Mouse (Mus musculus) heart, embryonic 16.5 days (tissue): Measurements from ENCODE around the gene Gm9817. TPM values are rescaled to one million over a fixed set of nuclear protein-coding genes. Genes with fewer than 3 reads are reported as not detected.
A peak's percentile ranks its signal among the peaks of the same experiment; 100 is the strongest.

Experiments
- ATAC-seq: fragments of 200-750 bp; cut with Nextera tagmentation; replicated peaks from 2 replicates; pipeline ENCODE4 v1.8.0; 2017; ENCODE audit warnings: moderate number of reproducible peaks; ENCODE audit not compliant: insufficient read depth, low FRiP score; ENCODE audit errors: extremely low read depth
- H3K27ac ChIP-seq: fragments of 300-500 bp; sonication (generic); 2 replicates; pipeline ENCODE4 v1.5.1; 2014; ENCODE audit warnings: mild to moderate bottlenecking, low read length, control low read depth, moderate library complexity
- H3K27me3 ChIP-seq: fragments of 300-500 bp; sonication (generic); 2 replicates; pipeline ENCODE4 v1.6.1; 2014; ENCODE audit warnings: low read length, mixed read lengths; ENCODE audit not compliant: control insufficient read depth, insufficient read depth
- H3K36me3 ChIP-seq: fragments of 300-500 bp; sonication (generic); 2 replicates; pipeline ENCODE4 v1.6.1; 2014; ENCODE audit not compliant: control insufficient read depth, insufficient read depth
- H3K4me1 ChIP-seq: fragments of 300-500 bp; sonication (generic); 2 replicates; pipeline ENCODE4 v1.6.1; 2014; ENCODE audit warnings: low read length, mixed read lengths; ENCODE audit not compliant: control insufficient read depth, insufficient read depth
- H3K4me2 ChIP-seq: fragments of 300-500 bp; sonication (generic); 2 replicates; pipeline ENCODE4 v1.6.1; 2014; ENCODE audit warnings: low read depth, mild to moderate bottlenecking, control low read depth, low read length
- H3K4me3 ChIP-seq: fragments of 300-500 bp; sonication (generic); 2 replicates; pipeline ENCODE4 v1.5.1; 2014; ENCODE audit warnings: mild to moderate bottlenecking, control low read depth, low read length
- H3K9ac ChIP-seq: fragments of 300-500 bp; sonication (generic); 2 replicates; pipeline ENCODE4 v1.6.1; 2014; ENCODE audit warnings: low read length, control low read depth
- H3K9me3 ChIP-seq: fragments of 300-500 bp; sonication (generic); replicated peaks from 2 replicates; pipeline ENCODE4 v1.6.1; 2016; ENCODE audit warnings: low read length; ENCODE audit not compliant: control insufficient read depth
- WGBS: fragments of 180-500 bp; shearing (Covaris S2); extraction: QIAGEN DNeasy Blood & Tissue Kit; methylation state at CpG from one replicate; pipeline ENCODE4 v1.1.7; 2014; 5-methylcytosine and 5-hydroxymethylcytosine counted together
- polyA plus RNA-seq: library from polyadenylated mRNA; unstranded; fragments of >200 nt; fragmentation: Nextera tagmentation; extraction: Ambion mirVana; gene quantifications from 2 replicates; pipeline ENCODE4 v1.2.1, GENCODE M21; 2015

Gm9817 gene
- polyA plus RNA-seq, 1 experiment from 2014 or later = 0.08 TPM

GRCm38 (mm10) chr13:45040195-45040594, 38.3 kb upstream of the Gm9817 start:
- Histone ChIP-seq H3K4me3 (no peak overlapping the region), H3K27me3 (no peaks in the 10 kb centered on the region), H3K4me2 (no peak overlapping the region), H3K36me3 (no peaks in the 10 kb centered on the region), H3K4me1 (no peaks in the 10 kb centered on the region), H3K9me3 (no peaks in the 10 kb centered on the region), H3K27ac (no peak overlapping the region), H3K9ac (no peak overlapping the region)
- WGBS = 58% methylated on average over 4 of the region's 4 CpGs
- ATAC-seq = no peak

GRCm38 (mm10) chr13:45040741-45041140, 37.8 kb upstream of the Gm9817 start:
- no peaks in the 10 kb centered on the region for H3K27me3 ChIP-seq
- no peaks in the 10 kb centered on the region for H3K4me1 ChIP-seq
- no peak overlapping the region for H3K4me3 ChIP-seq
- H3K4me2 ChIP-seq = no peak overlapping the region
- no peak overlapping the region for H3K9ac ChIP-seq
- H3K27ac ChIP-seq = no peak overlapping the region
- ATAC-seq = no peak
- H3K9me3 ChIP-seq = no peaks in the 10 kb centered on the region
- H3K36me3 ChIP-seq = no peaks in the 10 kb centered on the region
- WGBS = 76% methylated on average over 7 of the region's 7 CpGs

GRCm38 (mm10) chr13:45043466-45043865, 35.0 kb upstream of the Gm9817 start:
- Histone ChIP-seq H3K27me3 (no peaks in the 10 kb centered on the region), H3K4me2 (no peak overlapping the region), H3K4me1 (no peaks in the 10 kb centered on the region), H3K27ac (no peak overlapping the region), H3K4me3 (no peak overlapping the region), H3K36me3 (no peaks in the 10 kb centered on the region), H3K9me3 (no peaks in the 10 kb centered on the region), H3K9ac (no peak overlapping the region)
- ATAC-seq = no peak
- WGBS = 62% methylated on average over 3 of the region's 3 CpGs

- H3K9me3 ChIP-seq = no peaks in the 10 kb centered on the region
- no peak for ATAC-seq
- peaks cover 4% of the 10 kb centered on the region; the same call in 1 of the 2 replicates for H3K4me1 ChIP-seq
- H3K36me3 ChIP-seq = no peaks in the 10 kb centered on the region
- H3K4me3 ChIP-seq = no peak overlapping the region
- no peak overlapping the region for H3K27ac ChIP-seq
- H3K27me3 ChIP-seq = no peaks in the 10 kb centered on the region
- H3K9ac ChIP-seq = no peak overlapping the region
- WGBS = 74% methylated on average over 7 of the region's 7 CpGs
- no peak overlapping the region for H3K4me2 ChIP-seq
Observed at GRCm38 (mm10) chr13:45049261-45050020, 29.1 kb upstream of the Gm9817 start.

GRCm38 (mm10) chr13:45052805-45053204, 25.7 kb upstream of the Gm9817 start:
- Histone ChIP-seq H3K4me2 (no peak overlapping the region), H3K4me1 (peaks cover 4% of the 10 kb centered on the region; the same call in 1 of the 2 replicates), H3K9me3 (no peaks in the 10 kb centered on the region), H3K27ac (no peak overlapping the region), H3K4me3 (no peak overlapping the region), H3K27me3 (no peaks in the 10 kb centered on the region), H3K9ac (no peak overlapping the region), H3K36me3 (no peaks in the 10 kb centered on the region)
- no peak for ATAC-seq
- WGBS = 33% methylated on average over 7 of the region's 7 CpGs

GRCm38 (mm10) chr13:45053843-45054242, 24.6 kb upstream of the Gm9817 start:
- no peak overlapping the region for H3K4me3 ChIP-seq
- no peak overlapping the region for H3K27ac ChIP-seq
- H3K4me1 ChIP-seq = peaks cover 4% of the 10 kb centered on the region; the same call in 1 of the 2 replicates
- H3K9me3 ChIP-seq = no peaks in the 10 kb centered on the region
- H3K9ac ChIP-seq = no peak overlapping the region
- H3K27me3 ChIP-seq = no peaks in the 10 kb centered on the region
- 85% methylated on average over 3 of the region's 3 CpGs for WGBS
- H3K4me2 ChIP-seq = no peak overlapping the region
- no peaks in the 10 kb centered on the region for H3K36me3 ChIP-seq
- no peak for ATAC-seq

- 68% methylated on average over 17 of the region's 17 CpGs for WGBS
- H3K4me1 ChIP-seq = peaks cover 16% of the 10 kb centered on the region
- no peaks in the 10 kb centered on the region for H3K27me3 ChIP-seq
- no peak overlapping the region for H3K4me2 ChIP-seq
- H3K36me3 ChIP-seq = no peaks in the 10 kb centered on the region
- H3K9ac ChIP-seq = no peak overlapping the region
- no peak overlapping the region for H3K4me3 ChIP-seq
- no peak overlapping the region for H3K27ac ChIP-seq
- no peaks in the 10 kb centered on the region for H3K9me3 ChIP-seq
- peak; percentile 58 for ATAC-seq
Observed at GRCm38 (mm10) chr13:45059206-45059605, 19.3 kb upstream of the Gm9817 start.

- H3K4me2 ChIP-seq = no peak overlapping the region
- WGBS = 29% methylated on average over 5 of the region's 5 CpGs
Observed at GRCm38 (mm10) chr13:45063146-45063545, 15.3 kb upstream of the Gm9817 start.

GRCm38 (mm10) chr13:45064951-45065350, 13.5 kb upstream of the Gm9817 start:
- H3K36me3 ChIP-seq = no peaks in the 10 kb centered on the region

More at GRCm38 (mm10) chr13:45063146-45063545, 15.3 kb upstream of the Gm9817 start:
- H3K27me3 ChIP-seq = no peaks in the 10 kb centered on the region
- no peak overlapping the region for H3K9ac ChIP-seq
- peak overlapping the region; percentile 24; the same call in 1 of the 2 replicates for H3K27ac ChIP-seq
- H3K36me3 ChIP-seq = no peaks in the 10 kb centered on the region
- no peak overlapping the region for H3K4me3 ChIP-seq
- H3K9me3 ChIP-seq = no peaks in the 10 kb centered on the region
- H3K4me1 ChIP-seq = peaks cover 16% of the 10 kb centered on the region
- no peak for ATAC-seq

More at GRCm38 (mm10) chr13:45064951-45065350, 13.5 kb upstream of the Gm9817 start:
- Histone ChIP-seq H3K9ac (no peak overlapping the region), H3K27me3 (no peaks in the 10 kb centered on the region), H3K4me2 (no peak overlapping the region), H3K27ac (no peak overlapping the region), H3K4me3 (no peak overlapping the region), H3K4me1 (peaks cover 16% of the 10 kb centered on the region), H3K9me3 (no peaks in the 10 kb centered on the region)
- WGBS = 90% methylated on average over 4 of the region's 4 CpGs
- ATAC-seq = no peak
